Mouse (Mus musculus) testis, adult 2 months (tissue): ENCODE data around the gene A930017K11Rik. TPM values are rescaled to one million over a fixed set of nuclear protein-coding genes. Genes with fewer than 3 reads are reported as not detected.

Experiments used
- H3K27ac ChIP-seq: fragments of 200-500 bp; 2 replicates; pipeline ENCODE4 v1.5.1; 2012; ENCODE audit warnings: low read depth, low read length; ENCODE audit not compliant: control insufficient read depth, insufficient read depth
- H3K27me3 ChIP-seq: fragments of 200-500 bp; 2 replicates; pipeline ENCODE4 v1.6.1; 2012; ENCODE audit warnings: mild to moderate bottlenecking, low read length, moderate library complexity; ENCODE audit not compliant: control insufficient read depth, insufficient read depth
- H3K36me3 ChIP-seq: fragments of 200-500 bp; 2 replicates; pipeline ENCODE4 v1.6.1; 2012; ENCODE audit warnings: mild to moderate bottlenecking, low read length; ENCODE audit not compliant: control insufficient read depth, insufficient read depth
- H3K4me1 ChIP-seq: fragments of 200-500 bp; 2 replicates; pipeline ENCODE4 v1.6.1; 2012; ENCODE audit warnings: low read length; ENCODE audit not compliant: control insufficient read depth, insufficient read depth
- H3K4me3 ChIP-seq: fragments of 200-500 bp; 2 replicates; pipeline ENCODE4 v1.5.1; 2012; ENCODE audit warnings: low read depth, mild to moderate bottlenecking, low read length, moderate library complexity, mixed read lengths; ENCODE audit not compliant: control insufficient read depth
- CTCF ChIP-seq: fragments of 200-500 bp; IDR thresholded peaks from 2 replicates; pipeline ENCODE4 v1.5.1; 2012; ENCODE audit warnings: low read depth, mild to moderate bottlenecking, inconsistent platforms, low read length, moderate library complexity; ENCODE audit not compliant: control insufficient read depth, insufficient read depth, insufficient replicate concordance
- POLR2A ChIP-seq: fragments of 200-500 bp; IDR thresholded peaks from 2 replicates; pipeline ENCODE4 v1.6.1; 2012; ENCODE audit warnings: low read depth, mild to moderate bottlenecking, inconsistent platforms, low read length, moderate library complexity; ENCODE audit not compliant: control insufficient read depth
- polyA plus RNA-seq: library from polyadenylated mRNA; depleted of rRNA; stranded (reverse); fragments of >200 nt; gene quantifications from 2 replicates; pipeline ENCODE4 v1.2.3, GENCODE M21; 2012

A930017K11Rik gene
- polyA plus RNA-seq, 1 experiment: 0.10 TPM

- Histone ChIP-seq H3K4me3 (peak overlapping the region; percentile 89), H3K36me3 (no peaks in the 10 kb centered on the region; the same call in 1 of the 2 replicates), H3K27me3 (no peaks in the 10 kb centered on the region), H3K4me1 (peaks cover 9% of the 10 kb centered on the region), H3K27ac (peak overlapping the region; percentile 91)
- no peak for TF ChIP-seq CTCF
- peak; percentile 67 for TF ChIP-seq POLR2A
These were observed 32.4 kb downstream of the A930017K11Rik start for GRCm38 (mm10) chr17:25919786-25920642.

- H3K36me3 ChIP-seq: no peaks in the 10 kb centered on the region; the same call in 1 of the 2 replicates
- H3K27me3 ChIP-seq: no peaks in the 10 kb centered on the region
- TF ChIP-seq POLR2A (peak; percentile 66), CTCF (no peak)
- peak within 1 kb of the TSS; percentile 91 for H3K27ac ChIP-seq
- peak within 1 kb of the TSS; percentile 89 for H3K4me3 ChIP-seq
- peaks cover 9% of the 10 kb centered on the region for H3K4me1 ChIP-seq
These were observed 33.1 kb downstream of the A930017K11Rik start, which contains the start of gene Rab40c for GRCm38 (mm10) chr17:25919144-25919785. Gene Rab40c, minus strand, starts transcription at chr17:25919727.

- Histone ChIP-seq H3K4me3 (peak overlapping the region; percentile 89; the same call in 1 of the 2 replicates), H3K4me1 (peaks cover 9% of the 10 kb centered on the region), H3K27me3 (no peaks in the 10 kb centered on the region), H3K36me3 (no peaks in the 10 kb centered on the region; the same call in 1 of the 2 replicates), H3K27ac (no peak overlapping the region; the same call in 1 of the 2 replicates)
- TF ChIP-seq CTCF: no peak
- no peak for TF ChIP-seq POLR2A
These were observed 34.2 kb downstream of the A930017K11Rik start for GRCm38 (mm10) chr17:25918037-25918750.

GRCm38 (mm10) chr17:25916931-25917647, 35.3 kb downstream of the A930017K11Rik start:
- no peak for TF ChIP-seq CTCF
- no peak for TF ChIP-seq POLR2A
- Histone ChIP-seq H3K4me3 (no peak overlapping the region), H3K27ac (peak overlapping the region; percentile 41; the same call in 1 of the 2 replicates), H3K36me3 (no peaks in the 10 kb centered on the region; the same call in 1 of the 2 replicates), H3K4me1 (peaks cover 9% of the 10 kb centered on the region), H3K27me3 (no peaks in the 10 kb centered on the region)

- Histone ChIP-seq H3K27me3 (no peaks in the 10 kb centered on the region), H3K27ac (peak overlapping the region; percentile 43)
These were observed 38.1 kb downstream of the A930017K11Rik start for GRCm38 (mm10) chr17:25914295-25914694.

GRCm38 (mm10) chr17:25913877-25914275, 38.5 kb downstream of the A930017K11Rik start:
- no peaks in the 10 kb centered on the region; the same call in 1 of the 2 replicates for H3K36me3 ChIP-seq
- no peak overlapping the region for H3K4me3 ChIP-seq
- peaks cover 7% of the 10 kb centered on the region for H3K4me1 ChIP-seq
- no peaks in the 10 kb centered on the region for H3K27me3 ChIP-seq
- TF ChIP-seq POLR2A (no peak), CTCF (no peak)
- H3K27ac ChIP-seq: no peak overlapping the region

More at GRCm38 (mm10) chr17:25914295-25914694, 38.1 kb downstream of the A930017K11Rik start:
- Histone ChIP-seq H3K4me3 (no peak overlapping the region), H3K36me3 (no peaks in the 10 kb centered on the region; the same call in 1 of the 2 replicates), H3K4me1 (peaks cover 9% of the 10 kb centered on the region)
- TF ChIP-seq POLR2A (no peak), CTCF (no peak)
